Mouse (Mus musculus): ENCODE measurements at regions not wholly inside any gene's neighbourhood (a gene's known extent, or its start where the extent isn't known, plus 50 kb on each side); places are given as distances from the start of the nearest gene placed in this dataset.

DNA sequence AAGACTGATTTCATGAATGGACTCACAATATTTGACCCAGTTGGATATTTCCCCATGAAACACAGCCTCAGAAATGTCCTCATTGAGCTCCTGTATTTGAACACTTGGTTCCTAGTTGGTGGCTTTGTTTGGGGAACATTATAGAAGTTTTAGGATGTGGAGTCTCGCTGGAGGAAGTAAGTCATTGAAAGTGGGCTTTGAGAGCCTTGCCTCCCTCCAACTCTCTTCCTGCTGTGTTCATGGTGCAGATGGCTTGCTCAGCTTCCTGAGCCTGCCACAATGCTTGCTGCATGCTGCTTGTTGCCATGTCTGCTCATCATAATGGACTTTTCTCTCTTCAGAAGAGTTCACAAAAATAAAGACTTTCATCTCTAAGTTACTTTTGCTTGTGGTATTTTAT is 239.5 kb upstream of the Trib2 start:
- TF ChIP-seq CTCF (conservative IDR thresholded peaks at IDR 0.05; ENCODE audit: low read length) (no peak), NANOG (IDR thresholded peaks at IDR 0.05; ENCODE audit: borderline replicate concordance, low read length) (no peak)
